Mouse (Mus musculus) heart, embryonic 11.5 days (tissue): ENCODE measurements at regions not wholly inside any gene's neighbourhood (a gene's known extent, or its start where the extent isn't known, plus 50 kb on each side); places are given as distances from the start of the nearest gene placed in this dataset.
A peak's percentile ranks its signal among the peaks of the same experiment; 100 is the strongest.

ENCODE experiments used
- ATAC-seq: fragments of 200-750 bp; cut with Nextera tagmentation; replicated peaks from 2 replicates; pipeline ENCODE4 v1.8.0; 2017; ENCODE audit warnings: moderate library complexity; ENCODE audit not compliant: insufficient number of reproducible peaks, low FRiP score, low TSS enrichment
- H3K27ac ChIP-seq: fragments of 300-500 bp; sonication (generic); 2 replicates; pipeline ENCODE4 v1.5.1; 2014; ENCODE audit warnings: mild to moderate bottlenecking, low read depth, low read length
- H3K27me3 ChIP-seq: fragments of 300-500 bp; sonication (generic); 2 replicates; pipeline ENCODE4 v1.6.1; 2014; ENCODE audit warnings: mild to moderate bottlenecking, low read length, mixed read lengths; ENCODE audit not compliant: control insufficient read depth, insufficient read depth
- H3K36me3 ChIP-seq: fragments of 300-500 bp; sonication (generic); 2 replicates; pipeline ENCODE4 v1.6.1; 2014; ENCODE audit warnings: mild to moderate bottlenecking, low read length, moderate library complexity, mixed read lengths; ENCODE audit not compliant: control insufficient read depth, insufficient read depth
- H3K4me1 ChIP-seq: fragments of 300-500 bp; sonication (generic); 2 replicates; pipeline ENCODE4 v1.6.1; 2014; ENCODE audit warnings: low read length; ENCODE audit not compliant: control insufficient read depth, insufficient read depth
- H3K4me2 ChIP-seq: fragments of 300-500 bp; sonication (generic); 2 replicates; pipeline ENCODE4 v1.6.1; 2014; ENCODE audit warnings: mild to moderate bottlenecking, moderate library complexity
- H3K4me3 ChIP-seq: fragments of 300-500 bp; sonication (generic); 2 replicates; pipeline ENCODE4 v1.5.1; 2014; ENCODE audit warnings: low read depth, low read length
- H3K9ac ChIP-seq: fragments of 300-500 bp; sonication (generic); 2 replicates; pipeline ENCODE4 v1.6.1; 2014; ENCODE audit warnings: mild to moderate bottlenecking, low read depth, low read length, moderate library complexity
- H3K9me3 ChIP-seq: fragments of 300-500 bp; sonication (generic); replicated peaks from 2 replicates; pipeline ENCODE4 v1.6.1; 2016; ENCODE audit warnings: low read length; ENCODE audit not compliant: control insufficient read depth
- WGBS: fragments of 180-500 bp; shearing (Covaris S2); extraction: QIAGEN DNeasy Blood & Tissue Kit; methylation state at CpG from one replicate; pipeline ENCODE4 v1.1.7; 2014; ENCODE audit not compliant: insufficient replicate concordance; 5-methylcytosine and 5-hydroxymethylcytosine counted together

GRCm38 (mm10) chr13:5242782-5243181, 618.5 kb upstream of the Klf6 start:
- H3K9me3 ChIP-seq, result no peaks in the 10 kb centered on the region
- WGBS, result 55% methylated on average over 2 of the region's 2 CpGs
- no peak overlapping the region for H3K9ac ChIP-seq
- H3K36me3 ChIP-seq, result no peaks in the 10 kb centered on the region
- no peak overlapping the region for H3K4me3 ChIP-seq
- no peak for ATAC-seq
- no peaks in the 10 kb centered on the region for H3K4me1 ChIP-seq
- no peaks in the 10 kb centered on the region for H3K27me3 ChIP-seq
- no peak overlapping the region for H3K4me2 ChIP-seq
- H3K27ac ChIP-seq, result no peak overlapping the region

- Histone ChIP-seq H3K36me3 (no peaks in the 10 kb centered on the region), H3K4me1 (no peaks in the 10 kb centered on the region), H3K27me3 (no peaks in the 10 kb centered on the region), H3K4me2 (no peak overlapping the region), H3K9ac (no peak overlapping the region), H3K4me3 (no peak overlapping the region), H3K9me3 (no peaks in the 10 kb centered on the region), H3K27ac (peak overlapping the region; percentile 29; the same call in 1 of the 2 replicates)
- WGBS, result 32% methylated on average over 3 of the region's 3 CpGs
- no peak for ATAC-seq
Observed at GRCm38 (mm10) chr13:5248671-5249391, 612.5 kb upstream of the Klf6 start.

GRCm38 (mm10) chr13:5257891-5258660, 603.2 kb upstream of the Klf6 start:
- H3K9me3 ChIP-seq, result no peaks in the 10 kb centered on the region
- 78% methylated on average over 6 of the region's 6 CpGs for WGBS
- no peaks in the 10 kb centered on the region for H3K4me1 ChIP-seq
- no peak for ATAC-seq
- no peak overlapping the region for H3K9ac ChIP-seq
- H3K4me2 ChIP-seq, result no peak overlapping the region
- no peaks in the 10 kb centered on the region for H3K27me3 ChIP-seq
- no peaks in the 10 kb centered on the region for H3K36me3 ChIP-seq
- no peak overlapping the region for H3K4me3 ChIP-seq
- no peak overlapping the region for H3K27ac ChIP-seq

GRCm38 (mm10) chr13:5259760-5260159, 601.5 kb upstream of the Klf6 start:
- H3K27ac ChIP-seq, result no peak overlapping the region
- no peaks in the 10 kb centered on the region for H3K36me3 ChIP-seq
- H3K9me3 ChIP-seq, result no peaks in the 10 kb centered on the region
- H3K27me3 ChIP-seq, result no peaks in the 10 kb centered on the region
- 79% methylated on average over 3 of the region's 3 CpGs for whole genome bisulfite sequencing
- no peak overlapping the region for H3K9ac ChIP-seq
- H3K4me1 ChIP-seq, result no peaks in the 10 kb centered on the region
- H3K4me2 ChIP-seq, result no peak overlapping the region
- H3K4me3 ChIP-seq, result no peak overlapping the region
- no peak for ATAC-seq

- ATAC-seq, result no peak
- Histone ChIP-seq H3K9ac (no peak overlapping the region), H3K4me1 (no peaks in the 10 kb centered on the region), H3K27ac (no peak overlapping the region), H3K27me3 (no peaks in the 10 kb centered on the region), H3K4me3 (no peak overlapping the region), H3K36me3 (no peaks in the 10 kb centered on the region), H3K4me2 (no peak overlapping the region), H3K9me3 (no peaks in the 10 kb centered on the region)
- WGBS, result 56% methylated on average over 1 of the region's 1 CpGs
Observed at GRCm38 (mm10) chr13:5272506-5273192, 588.6 kb upstream of the Klf6 start.

- Histone ChIP-seq H3K27ac (no peak overlapping the region), H3K9ac (no peak overlapping the region), H3K4me2 (no peak overlapping the region), H3K36me3 (no peaks in the 10 kb centered on the region), H3K27me3 (no peaks in the 10 kb centered on the region), H3K9me3 (no peaks in the 10 kb centered on the region), H3K4me1 (no peaks in the 10 kb centered on the region), H3K4me3 (no peak overlapping the region)
- WGBS, result 80% methylated on average over 1 of the region's 1 CpGs
- ATAC-seq, result no peak
Observed at GRCm38 (mm10) chr13:5276564-5276963, 584.7 kb upstream of the Klf6 start.

- Histone ChIP-seq H3K9ac (no peak overlapping the region), H3K4me2 (no peak overlapping the region), H3K9me3 (no peaks in the 10 kb centered on the region), H3K27ac (no peak overlapping the region), H3K4me1 (no peaks in the 10 kb centered on the region), H3K4me3 (no peak overlapping the region), H3K27me3 (no peaks in the 10 kb centered on the region), H3K36me3 (no peaks in the 10 kb centered on the region)
- no peak for ATAC-seq
- WGBS, result 66% methylated on average over 1 of the region's 1 CpGs
Observed at GRCm38 (mm10) chr13:5289753-5290449, 571.4 kb upstream of the Klf6 start.

- Histone ChIP-seq H3K27me3 (no peaks in the 10 kb centered on the region), H3K4me1 (no peaks in the 10 kb centered on the region), H3K36me3 (no peaks in the 10 kb centered on the region), H3K9ac (no peak overlapping the region), H3K4me2 (no peak overlapping the region), H3K27ac (no peak overlapping the region), H3K4me3 (no peak overlapping the region), H3K9me3 (no peaks in the 10 kb centered on the region)
- no peak for ATAC-seq
- WGBS, result 35% methylated on average over 1 of the region's 1 CpGs
Observed at GRCm38 (mm10) chr13:5302141-5302540, 559.1 kb upstream of the Klf6 start.
